In the genomic region with DNA sequence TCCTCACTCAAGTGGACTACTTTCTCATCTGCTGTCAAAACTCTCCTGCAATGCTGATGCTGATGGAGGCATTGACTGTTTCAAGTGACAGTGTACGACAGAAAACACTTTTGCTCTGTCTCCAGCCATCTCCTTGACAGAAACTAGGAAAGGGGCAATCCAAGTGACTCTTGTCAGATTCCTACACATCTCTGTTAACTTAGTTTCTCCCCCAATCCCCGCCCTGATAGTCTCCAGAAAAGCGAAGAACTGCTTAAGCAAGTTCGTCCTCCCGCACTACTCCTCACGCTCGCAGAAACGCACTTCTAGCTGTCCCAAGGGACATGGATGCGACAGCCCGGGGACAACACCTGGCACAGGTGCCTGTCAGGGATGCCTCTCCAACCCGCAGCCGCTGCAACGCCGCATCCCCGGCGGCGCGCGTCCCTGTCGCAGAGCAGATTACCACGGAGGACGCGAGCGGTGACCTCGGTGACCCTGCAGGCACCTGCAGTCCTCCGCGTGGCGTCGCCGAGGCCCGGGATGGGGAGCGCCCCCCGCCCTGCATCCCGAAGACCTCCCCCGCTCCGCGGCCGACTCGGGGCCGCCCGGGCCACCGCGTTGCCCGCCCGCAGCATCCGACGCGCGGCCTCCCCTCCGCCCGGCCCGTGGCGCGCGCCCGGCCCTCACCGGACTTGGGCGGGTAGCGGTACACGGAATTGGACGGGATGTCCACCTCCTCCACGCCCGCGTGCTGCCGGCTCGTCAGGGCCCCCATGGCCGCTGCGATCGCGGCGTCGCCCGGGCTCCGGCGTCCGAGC, we compare ENCODE assay signal across 8 mouse cellular contexts. TPM values are rescaled to one million over a fixed set of nuclear protein-coding genes. Genes with fewer than 3 reads are reported as not detected.
DNase-seq lines count a peak whose midpoint lies in the region; ATAC-seq and TF ChIP-seq lines count a peak whose summit lies in the region.

No protein-coding gene starts in this region.

- no peaks in the 10 kb centered on the region for H3K27me3 ChIP-seq in lung, embryonic 15.5 days
- no peaks in the 10 kb centered on the region for H3K27me3 ChIP-seq in forebrain, embryonic 13.5 days
- peaks cover 16% of the 10 kb centered on the region for H3K27me3 ChIP-seq in limb, embryonic 10.5 days (ENCODE audit: low read depth, poor library complexity, severe bottlenecking)

- TF ChIP-seq POLR2A in brain, embryonic 14.5 days (IDR thresholded peaks at IDR 0.05; ENCODE audit: borderline replicate concordance, extremely low read depth, insufficient read depth, insufficient read length, poor library complexity, severe bottlenecking) = no peak

- H3K4me3 ChIP-seq in lung, embryonic 15.5 days = peak overlapping the region; percentile 69
- peak overlapping the region; percentile 89 for H3K4me3 ChIP-seq in forebrain, embryonic 13.5 days
- H3K4me3 ChIP-seq in limb, embryonic 10.5 days = peak overlapping the region; percentile 86

- H3K4me2 ChIP-seq in lung, embryonic 15.5 days = peak overlapping the region; percentile 97
- H3K4me2 ChIP-seq in forebrain, embryonic 13.5 days = peak overlapping the region; percentile 94

- ATAC-seq in lung, embryonic 15.5 days (ENCODE audit: borderline replicate concordance, extremely low read depth, low FRiP score, low TSS enrichment) = peak; percentile 39
- peak; percentile 48; the same call in 1 of the 2 replicates for ATAC-seq in forebrain, embryonic 13.5 days

- under 1% methylated on average over 72 of the region's 76 CpGs for WGBS in lung, embryonic 15.5 days
- WGBS in forebrain, embryonic 13.5 days = under 1% methylated on average over 59 of the region's 76 CpGs
- WGBS in limb, embryonic 10.5 days = 1% methylated on average over 76 of the region's 76 CpGs

- TF ChIP-seq CTCF in brain, embryonic 14.5 days (IDR thresholded peaks at IDR 0.05; ENCODE audit: borderline replicate concordance, extremely low read depth, insufficient read depth, insufficient read length) = no peak

- H3K36me3 ChIP-seq in lung, embryonic 15.5 days = no peaks in the 10 kb centered on the region
- H3K36me3 ChIP-seq in forebrain, embryonic 13.5 days (ENCODE audit: poor library complexity, severe bottlenecking) = no peaks in the 10 kb centered on the region
- peaks cover 1% of the 10 kb centered on the region; the same call in 1 of the 2 replicates for H3K36me3 ChIP-seq in limb, embryonic 10.5 days

- peak overlapping the region; percentile 57 for H3K9ac ChIP-seq in lung, embryonic 15.5 days
- H3K9ac ChIP-seq in forebrain, embryonic 13.5 days = peak overlapping the region; percentile 95

- H3K4me1 ChIP-seq in lung, embryonic 15.5 days = peaks cover 18% of the 10 kb centered on the region
- peaks cover 26% of the 10 kb centered on the region for H3K4me1 ChIP-seq in forebrain, embryonic 13.5 days
- H3K4me1 ChIP-seq in limb, embryonic 10.5 days = peaks cover 38% of the 10 kb centered on the region

- H3K27ac ChIP-seq in lung, embryonic 15.5 days = 0 out of 2 replicates have a peak overlapping the region, but pooled peaks have one; percentile 15
- peak overlapping the region; percentile 93 for H3K27ac ChIP-seq in forebrain, embryonic 13.5 days
- H3K27ac ChIP-seq in limb, embryonic 10.5 days = peak overlapping the region; percentile 95

- H3K9me3 ChIP-seq in lung, embryonic 15.5 days = no peaks in the 10 kb centered on the region
- H3K9me3 ChIP-seq in forebrain, embryonic 13.5 days (replicated peaks) = no peaks in the 10 kb centered on the region
- no peaks in the 10 kb centered on the region for H3K9me3 ChIP-seq in limb, embryonic 10.5 days (replicated peaks)

- no peak for DNase-seq in lung, postnatal 14 days
- peak; percentile 50 for DNase-seq in brain, embryonic 14.5 days (ENCODE audit: low read depth)
- no peak for DNase-seq in limb, embryonic 10.5 days (ENCODE audit: low spot score)
- peak; percentile 54 for DNase-seq in neural tube, embryonic 10.5 days (ENCODE audit: extremely low spot score, low spot score)
- peak; percentile 19 for DNase-seq in yolk sac, embryonic 10.5 days (ENCODE audit: low spot score)
- DNase-seq in adipocyte (ENCODE audit: low spot score) = no peak

RNA-seq across cellular contexts. Expression of a gene that starts 0.6 kb away (rescaled TPM):
- polyA plus RNA-seq in lung, embryonic 15.5 days (2015; fragmentation: Nextera tagmentation; extraction: Ambion mirVana) = 11.1 and 11.4 TPM in 2 replicates
- polyA plus RNA-seq in brain, embryonic 14.5 days (2012; rRNA removed) = 59.5 and 97.3 TPM in 2 replicates
- polyA plus RNA-seq in forebrain, embryonic 13.5 days (2015; fragmentation: Nextera tagmentation; extraction: Ambion mirVana) = 18.1 and 20.6 TPM in 2 replicates
- polyA plus RNA-seq in limb, embryonic 10.5 days (2016; fragmentation: Nextera tagmentation; extraction: Ambion mirVana) = 11.1 and 18.3 TPM in 2 replicates

RNA-seq across cellular contexts. Expression of a gene that starts 21.7 kb away (rescaled TPM):
- polyA plus RNA-seq in lung, embryonic 15.5 days (2015; fragmentation: Nextera tagmentation; extraction: Ambion mirVana) = 37.2 and 41.7 TPM in 2 replicates
- 203 and 296 TPM in 2 replicates for polyA plus RNA-seq in brain, embryonic 14.5 days (2012; rRNA removed)
- 45.5 and 58.2 TPM in 2 replicates for polyA plus RNA-seq in forebrain, embryonic 13.5 days (2015; fragmentation: Nextera tagmentation; extraction: Ambion mirVana)
- polyA plus RNA-seq in limb, embryonic 10.5 days (2016; fragmentation: Nextera tagmentation; extraction: Ambion mirVana) = 44.1 and 51.8 TPM in 2 replicates

RNA-seq across cellular contexts. Expression of a gene that starts 53.8 kb away (rescaled TPM):
- 0.08 TPM in 1 of 2 replicates, not detected in the other for polyA plus RNA-seq in lung, embryonic 15.5 days (2015; fragmentation: Nextera tagmentation; extraction: Ambion mirVana)
- polyA plus RNA-seq in brain, embryonic 14.5 days (2012; rRNA removed) = 0.14 and 0.15 TPM in 2 replicates
- 0.09 TPM in 1 of 2 replicates, not detected in the other for polyA plus RNA-seq in forebrain, embryonic 13.5 days (2015; fragmentation: Nextera tagmentation; extraction: Ambion mirVana)
- 0.36 and 0.44 TPM in 2 replicates for polyA plus RNA-seq in limb, embryonic 10.5 days (2016; fragmentation: Nextera tagmentation; extraction: Ambion mirVana)

Comparison
In these comparisons a context has a peak if more than half of its experiments do, and no peak if none do; other contexts are left out.
1. H3K27ac ChIP-seq: peak in every context shown above with its lines; median percentile 95 in limb, embryonic 10.5 days; 93 in forebrain, embryonic 13.5 days; 15 in lung, embryonic 15.5 days.
2. DNase-seq: peak in brain, embryonic 14.5 days (single experiment), neural tube, embryonic 10.5 days (single experiment) and yolk sac, embryonic 10.5 days (single experiment); none in lung, postnatal 14 days (single experiment), limb, embryonic 10.5 days (single experiment) and adipocyte (single experiment).
3. Peak in every context shown above with its lines, with median percentiles within 50 percentile points of each other: H3K4me3 ChIP-seq.